Mouse (Mus musculus) colon, adult 2 months (tissue): ENCODE results near the gene Psmb2. TPM values are rescaled to one million over a fixed set of nuclear protein-coding genes. Genes with fewer than 3 reads are reported as not detected.

Source experiments
- polyA plus RNA-seq: library from polyadenylated mRNA; depleted of rRNA; stranded (reverse); fragments of >200 nt; gene quantifications from 2 replicates; pipeline ENCODE4 v1.2.3, GENCODE M21; 2012; rRNA removed

The Psmb2 gene
- 129 and 150 TPM in 2 replicates for polyA plus RNA-seq

GRCm38 (mm10) chr4:126677054-126678003 lies at the start of gene Psmb2:
Gene Psmb2 (plus strand): TSS chr4:126677630.

GRCm38 (mm10) chr4:126736001-126736414 lies 58.6 kb downstream of the Psmb2 start, which contains the start of gene Tfap2e:
Gene Tfap2e (minus strand): TSS chr4:126736240.

GRCm38 (mm10) chr4:126753268-126754230 lies 76.1 kb downstream of the Psmb2 start, which contains the start of the genes Ncdn and AU040320:
Gene Ncdn (minus strand): TSS chr4:126753438.
Gene AU040320 (plus strand): TSS chr4:126753544.

Other genes with a start within 250 kb of the Psmb2 start
- gene Ago3, start 248.1 kb upstream of the Psmb2 start, polyA plus RNA-seq = 18.1 and 18.6 TPM in 2 replicates
- 12.1 and 12.4 TPM in 2 replicates for gene Ago1, start 209.0 kb upstream of the Psmb2 start, polyA plus RNA-seq
- gene Ago4, start 144.2 kb upstream of the Psmb2 start, polyA plus RNA-seq = 1.1 and 1.3 TPM in 2 replicates
- gene Clspn, start 120.7 kb upstream of the Psmb2 start, polyA plus RNA-seq = 0.47 and 0.60 TPM in 2 replicates
- gene 5730409E04Rik, start 67.8 kb upstream of the Psmb2 start, polyA plus RNA-seq = 7.1 and 8.8 TPM in 2 replicates
- not detected in 2 replicates for gene Tfap2e, start 58.6 kb downstream of the Psmb2 start, polyA plus RNA-seq
- gene Ncdn, start 75.8 kb downstream of the Psmb2 start, polyA plus RNA-seq = 41.4 and 42.4 TPM in 2 replicates
- gene AU040320, start 75.9 kb downstream of the Psmb2 start, polyA plus RNA-seq = 53.6 and 68.6 TPM in 2 replicates